Mouse (Mus musculus): Measurements from ENCODE around the gene Pfn3. TPM values are rescaled to one million over a fixed set of nuclear protein-coding genes. Genes with fewer than 3 reads are reported as not detected.

Pfn3 gene
- total RNA-seq, 1 experiment from 2014 or later: not detected

- peak; percentile 58 for DNase-seq
Measured at GRCm38 (mm10) chr13:55430566-55430965, 15.5 kb upstream of the Pfn3 start.

DNA sequence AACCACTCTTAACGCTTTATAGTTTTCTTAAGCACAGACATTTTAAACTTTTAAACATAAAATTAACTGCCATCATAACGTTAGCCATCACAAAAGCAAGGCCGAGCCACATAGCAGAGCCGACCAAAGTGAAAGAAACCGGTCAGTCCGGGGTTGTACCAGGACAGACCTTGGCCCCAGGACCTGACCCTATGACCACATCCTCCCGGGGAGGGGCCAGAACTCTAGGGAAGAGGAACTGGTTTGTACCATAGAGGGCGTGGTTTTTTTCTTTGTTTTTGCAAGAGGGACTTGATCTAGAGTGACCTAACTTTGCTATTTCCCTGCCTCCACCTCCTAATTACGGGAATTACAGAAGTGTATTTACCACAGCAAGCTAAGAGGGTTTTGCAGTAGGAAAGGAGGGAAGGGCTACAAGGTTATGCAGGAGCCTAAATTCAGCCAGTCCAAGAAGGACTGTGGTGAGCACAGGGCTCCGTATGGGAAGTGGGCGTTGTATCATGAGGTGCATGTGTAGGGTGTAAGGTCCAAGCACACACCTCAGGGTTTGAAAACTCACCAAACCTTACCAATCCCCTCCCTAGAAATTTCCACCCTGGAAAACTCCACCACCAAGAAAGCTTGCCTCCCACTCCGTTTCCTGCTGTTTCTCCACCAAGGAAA is 14.3 kb upstream of the Pfn3 start:
- peak; percentile 84 for DNase-seq

- DNase-seq: no peak
Measured at GRCm38 (mm10) chr13:55426613-55427012, 11.6 kb upstream of the Pfn3 start, which contains the start of gene F12. Gene F12, minus strand, starts transcription at chr13:55426793.

DNA sequence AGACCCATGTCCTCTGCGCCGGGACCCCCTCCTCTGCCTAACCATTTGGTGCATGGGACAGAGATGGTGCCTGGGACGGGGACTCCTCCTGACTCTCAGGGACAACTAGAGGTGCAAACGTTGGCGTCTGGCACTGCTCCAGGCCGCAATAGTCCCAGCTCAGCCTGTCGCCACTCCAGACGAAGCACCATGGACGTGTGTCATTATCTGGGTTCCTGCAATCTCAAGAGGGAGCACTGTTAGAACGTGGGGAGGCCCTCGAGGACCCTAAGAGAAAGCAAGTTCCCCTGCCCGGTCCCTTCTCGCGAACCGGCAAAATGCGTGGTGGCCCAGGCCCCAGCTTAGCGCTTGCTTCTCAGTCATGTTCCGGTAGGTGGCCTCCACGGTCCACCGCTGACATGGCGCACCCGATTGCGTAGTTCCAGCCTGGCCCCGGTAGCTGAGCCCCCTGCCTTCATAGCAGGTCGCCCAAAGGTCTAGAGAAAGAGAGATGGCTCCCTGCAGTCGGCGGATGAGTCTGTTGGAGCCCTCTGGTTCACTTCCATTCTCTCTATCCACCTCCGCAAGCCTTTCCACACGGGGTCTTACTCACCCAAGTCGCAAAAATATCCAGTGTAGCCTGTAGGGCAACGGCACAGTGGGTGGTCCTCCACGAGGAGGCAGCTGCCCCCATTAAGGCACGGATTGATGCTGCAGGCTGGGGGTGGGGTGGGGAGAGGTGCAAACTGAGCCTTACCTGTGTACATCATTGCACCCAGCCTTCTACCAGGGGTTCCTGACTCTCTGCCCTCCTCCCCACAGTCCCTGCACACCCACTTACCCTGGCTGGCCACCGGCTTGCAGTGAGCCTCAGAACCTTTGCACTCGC is 6.1 kb upstream of the Pfn3 start:
- peak; percentile 84 for DNase-seq

GRCm38 (mm10) chr13:55420018-55420932 is 5.2 kb upstream of the Pfn3 start:
- DNase-seq: no peak

GRCm38 (mm10) chr13:55419142-55419541 is 4.1 kb upstream of the Pfn3 start:
- no peak for DNase-seq

DNA sequence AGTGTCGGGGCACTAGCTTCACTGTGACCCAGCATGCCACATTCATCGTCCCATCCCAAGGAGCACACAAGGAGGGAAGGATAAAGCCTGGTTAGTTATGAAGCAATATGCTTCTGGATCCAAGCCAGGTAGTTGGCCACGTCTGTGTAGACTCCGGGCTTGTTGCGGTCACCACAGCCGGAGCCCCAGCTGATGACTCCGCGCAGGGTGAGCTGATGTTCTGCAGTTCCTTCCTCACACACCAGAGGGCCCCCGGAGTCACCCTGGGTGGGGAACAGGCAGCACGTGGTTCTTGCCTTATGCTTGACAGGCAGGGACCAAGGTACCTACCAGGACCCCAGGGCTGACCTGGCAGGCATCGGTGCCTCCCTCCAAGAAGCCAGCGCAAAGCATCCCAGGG is 3.0 kb upstream of the Pfn3 start:
- peak; percentile 95 for DNase-seq

DNA sequence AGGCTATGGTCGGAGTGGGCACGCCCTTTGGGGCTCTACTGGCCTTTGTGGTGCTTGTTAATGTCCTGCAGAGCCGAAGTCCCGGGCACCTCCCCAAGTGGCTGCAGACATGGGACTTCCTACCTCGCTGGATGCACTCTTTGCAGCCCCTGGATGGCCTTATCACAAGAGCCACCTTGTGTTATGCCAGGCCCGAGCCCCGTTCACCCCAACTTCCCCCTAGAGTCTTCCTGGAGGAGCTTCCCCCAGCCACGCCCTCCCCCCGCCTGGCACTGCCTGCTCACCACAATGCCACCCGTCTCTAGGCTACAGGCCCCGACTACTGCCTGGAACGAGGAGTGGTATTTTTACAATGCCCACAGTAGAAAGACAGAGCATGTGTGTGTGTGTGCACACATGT is 1.7 kb downstream of the Pfn3 start:
- DNase-seq: no peak

GRCm38 (mm10) chr13:55412643-55413307 is 2.3 kb downstream of the Pfn3 start:
- no peak for DNase-seq

- no peak for DNase-seq
Measured at GRCm38 (mm10) chr13:55411826-55412225, 3.2 kb downstream of the Pfn3 start.

- DNase-seq: no peak
Measured at GRCm38 (mm10) chr13:55408546-55409120, 6.4 kb downstream of the Pfn3 start.

GRCm38 (mm10) chr13:55407341-55407740 is 7.7 kb downstream of the Pfn3 start:
- no peak for DNase-seq

DNA sequence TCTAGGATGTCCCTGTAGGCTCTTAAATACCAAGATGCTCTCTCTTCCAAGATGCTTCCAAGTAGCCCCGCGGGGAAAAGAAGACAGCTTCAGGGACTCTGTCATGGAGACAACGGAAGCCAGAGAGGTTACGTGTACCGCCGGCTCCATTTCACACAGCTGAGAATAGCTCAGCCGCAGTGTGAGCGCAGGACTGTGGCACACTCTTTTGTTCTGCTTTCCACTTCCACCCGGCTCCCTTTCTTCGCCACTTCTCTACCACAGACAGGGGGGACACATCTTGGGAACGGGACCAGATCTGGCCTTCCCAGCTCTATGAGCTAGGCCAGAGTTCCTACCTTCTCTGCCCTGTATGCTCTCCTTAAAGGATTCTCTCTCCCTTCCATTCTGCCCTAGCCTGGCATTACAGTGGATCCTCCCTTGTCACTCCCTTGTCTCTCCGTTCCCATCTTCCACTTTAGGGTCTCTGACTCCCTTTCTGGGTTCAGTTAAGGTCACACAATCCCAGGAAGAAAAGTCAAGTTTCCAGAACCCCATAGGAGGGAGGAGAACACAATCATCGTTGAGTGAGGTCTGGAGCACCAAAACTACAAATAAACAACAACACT is 9.1 kb downstream of the Pfn3 start:
- no peak for DNase-seq

- peak; percentile 81 for DNase-seq
Measured at GRCm38 (mm10) chr13:55404853-55405782, 9.9 kb downstream of the Pfn3 start.

DNA sequence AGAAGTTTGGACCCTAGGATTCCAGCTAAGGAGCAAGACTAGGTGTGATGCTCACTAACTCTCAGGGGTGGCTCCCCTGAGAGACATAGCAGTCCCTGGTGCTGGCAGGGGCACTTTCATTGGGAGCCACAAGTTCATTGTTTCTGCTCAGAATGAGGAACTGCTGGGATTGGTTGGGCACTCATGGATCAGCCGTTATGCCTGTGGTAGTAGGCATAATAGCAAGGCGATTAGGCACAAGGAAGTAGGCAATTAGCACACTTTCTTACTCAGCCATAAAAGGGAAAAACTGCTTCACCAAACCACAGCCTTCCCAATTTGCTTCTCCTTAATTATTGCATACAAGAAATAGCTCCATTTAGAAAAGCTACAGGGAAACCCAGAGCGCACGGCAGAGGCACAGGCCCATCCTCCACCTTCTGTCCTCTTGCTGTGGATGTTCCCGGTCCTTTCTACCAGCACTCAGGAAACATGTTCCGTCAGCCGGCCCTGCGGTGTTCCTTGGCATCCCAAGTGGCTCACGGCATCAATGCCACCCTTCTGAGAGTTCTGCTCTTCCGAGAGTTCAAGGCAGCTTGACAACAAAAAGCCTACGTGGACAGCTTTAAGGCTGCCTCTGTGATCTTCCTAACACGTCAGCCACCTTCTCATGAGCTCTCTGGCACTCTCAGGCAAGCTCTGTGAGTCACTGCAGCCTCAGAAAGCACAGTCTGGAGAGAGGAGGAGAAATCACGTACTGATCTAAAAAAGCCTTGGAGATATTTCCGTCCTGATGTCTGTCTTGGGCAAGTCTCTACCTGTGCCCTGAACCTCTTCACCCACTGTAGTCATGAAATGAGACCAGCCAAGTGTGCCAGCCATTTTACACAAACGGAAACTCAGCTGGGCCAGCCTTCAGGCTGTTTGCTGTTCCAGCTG is 10.8 kb downstream of the Pfn3 start:
- no peak for DNase-seq

- no peak for DNase-seq
Measured at GRCm38 (mm10) chr13:55403266-55403665, 11.8 kb downstream of the Pfn3 start.

- no peak for DNase-seq
Measured at GRCm38 (mm10) chr13:55400039-55400346, 15.0 kb downstream of the Pfn3 start.

DNA sequence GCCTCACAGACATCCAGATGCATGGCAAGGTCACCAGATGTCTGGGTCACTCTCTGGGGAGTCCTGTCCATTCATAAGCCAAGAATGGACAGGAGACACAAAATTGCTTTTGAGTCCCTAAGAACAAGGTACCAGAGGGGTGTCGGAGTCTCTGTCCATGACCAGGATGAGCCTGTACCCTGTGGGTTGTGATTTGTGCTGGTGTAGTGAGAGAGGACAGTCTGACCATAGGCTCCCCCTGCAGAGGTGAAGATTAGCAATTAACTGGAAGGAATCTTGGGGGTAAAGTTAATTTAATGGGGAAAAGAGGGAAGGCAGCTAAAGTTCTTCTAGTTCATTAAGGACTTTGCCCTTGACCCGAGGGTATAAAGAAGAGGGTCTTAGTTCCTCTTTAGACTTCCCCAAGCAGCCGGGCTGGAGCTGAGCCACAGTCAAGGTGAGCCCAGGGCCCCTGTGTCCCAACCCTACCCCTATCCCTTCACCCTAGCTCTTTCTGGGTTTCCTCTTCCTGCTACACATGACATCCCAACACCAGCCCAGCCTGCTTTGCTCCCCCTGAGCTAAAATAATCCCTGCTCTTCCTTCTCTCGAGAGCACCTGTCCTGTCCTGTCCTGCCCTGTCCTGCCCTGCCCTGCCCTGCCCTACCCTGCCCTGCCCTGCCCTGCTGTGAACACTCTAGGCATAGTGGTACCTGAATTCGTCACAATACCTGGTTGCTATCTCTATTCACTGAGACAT is 15.6 kb downstream of the Pfn3 start:
- no peak for DNase-seq
